Mouse (Mus musculus) liver, embryonic 15.5 days (tissue): ENCODE measurements around the gene Casc3. TPM values are rescaled to one million over a fixed set of nuclear protein-coding genes. Genes with fewer than 3 reads are reported as not detected.

ENCODE experiments used
- ATAC-seq: fragments of 200-750 bp; cut with Nextera tagmentation; 2 replicates; pipeline ENCODE4 v1.8.0; 2017; ENCODE audit warnings: moderate number of reproducible peaks, mild to moderate bottlenecking, moderate library complexity; ENCODE audit not compliant: insufficient read depth
- H3K27ac ChIP-seq: fragments of 300-500 bp; sonication (generic); replicated peaks from 2 replicates; pipeline ENCODE4 v1.5.1; 2015; ENCODE audit warnings: mild to moderate bottlenecking, inconsistent platforms
- H3K27me3 ChIP-seq: fragments of 300-500 bp; sonication (generic); 2 replicates; pipeline ENCODE4 v1.6.1; 2015; ENCODE audit warnings: mild to moderate bottlenecking, inconsistent platforms
- H3K36me3 ChIP-seq: fragments of 300-500 bp; sonication (generic); replicated peaks from 2 replicates; pipeline ENCODE4 v1.6.1; 2015; ENCODE audit warnings: moderate library complexity, mild to moderate bottlenecking, inconsistent platforms
- H3K4me1 ChIP-seq: fragments of 300-500 bp; sonication (generic); replicated peaks from 2 replicates; pipeline ENCODE4 v1.6.1; 2015; ENCODE audit warnings: inconsistent platforms
- H3K4me2 ChIP-seq: fragments of 300-500 bp; sonication (generic); 2 replicates; pipeline ENCODE4 v1.6.1; 2015; ENCODE audit warnings: moderate library complexity, mild to moderate bottlenecking, inconsistent platforms
- H3K4me3 ChIP-seq: fragments of 300-500 bp; sonication (generic); replicated peaks from 2 replicates; pipeline ENCODE4 v1.5.1; 2015; ENCODE audit warnings: mild to moderate bottlenecking, inconsistent platforms
- H3K9ac ChIP-seq: fragments of 300-500 bp; sonication (generic); 2 replicates; pipeline ENCODE4 v1.6.1; 2015; ENCODE audit warnings: moderate library complexity, mild to moderate bottlenecking, inconsistent platforms
- H3K9me3 ChIP-seq: fragments of 300-500 bp; sonication (generic); replicated peaks from 2 replicates; pipeline ENCODE4 v1.6.1; 2016; ENCODE audit warnings: inconsistent platforms
- WGBS: fragments of 180-500 bp; shearing (Covaris S2); methylation state at CpG from one replicate; pipeline ENCODE4 v1.1.7; 2015; ENCODE audit warnings: mixed read lengths; ENCODE audit not compliant: insufficient replicate concordance; 5-methylcytosine and 5-hydroxymethylcytosine counted together
- polyA plus RNA-seq: library from polyadenylated mRNA; unstranded; fragments of >200 nt; fragmentation: Nextera tagmentation; extraction: Ambion mirVana; gene quantifications from 2 replicates; pipeline ENCODE4 v1.2.1, GENCODE M21; 2015

The Casc3 gene
- polyA plus RNA-seq, 1 experiment from 2014 or later: 14.4 TPM

DNA sequence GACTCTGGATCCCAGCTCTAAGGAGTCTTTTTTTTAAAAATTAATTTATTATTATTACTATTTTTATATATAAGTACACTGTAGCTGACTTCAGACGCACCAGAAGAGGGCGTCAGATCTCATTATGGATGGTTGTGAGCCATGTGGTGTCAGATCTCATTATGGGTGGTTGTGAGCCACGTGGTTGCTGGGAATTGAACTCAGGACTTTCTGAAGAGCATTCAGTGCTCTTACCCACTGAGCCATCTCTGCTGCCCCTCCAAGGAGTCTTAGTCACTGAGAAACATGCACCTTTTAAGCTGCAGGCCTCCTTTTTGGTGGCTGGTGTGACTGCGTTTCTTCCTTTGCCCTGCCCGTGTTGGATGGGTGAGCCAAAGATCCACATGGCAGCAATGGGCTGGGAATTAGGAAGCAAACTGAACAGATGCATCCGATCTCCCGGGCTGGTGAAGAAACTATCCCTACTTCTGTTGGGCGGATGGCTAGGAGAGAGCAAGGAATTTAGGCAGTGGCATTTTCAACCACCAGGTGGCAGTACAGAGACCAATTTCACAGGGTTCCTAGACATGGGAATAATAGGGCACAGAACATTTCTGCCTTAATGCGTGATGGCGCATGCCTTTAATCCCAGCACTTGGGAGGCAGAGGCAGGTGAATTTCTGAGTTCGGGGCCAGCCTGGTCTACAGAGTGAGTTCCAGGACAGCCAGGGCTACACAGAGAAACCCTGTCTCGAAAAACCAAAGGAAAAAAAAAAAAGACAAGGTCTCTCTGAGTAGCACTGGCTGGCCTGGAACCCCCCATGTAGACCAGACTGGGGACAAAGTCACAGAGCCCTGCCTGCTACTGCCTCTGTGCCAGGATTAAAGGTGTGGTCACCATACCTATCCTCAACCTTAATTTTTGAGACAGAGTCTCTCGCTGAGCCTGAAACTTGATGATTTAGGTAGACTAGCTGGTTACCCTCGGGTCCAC, 54.3 kb downstream of the Casc3 start:
- H3K4me1 ChIP-seq: peaks cover 19% of the 10 kb centered on the region
- no peak overlapping the region; the same call in 1 of the 2 replicates for H3K27ac ChIP-seq
- H3K36me3 ChIP-seq: no peaks in the 10 kb centered on the region
- H3K4me3 ChIP-seq: 0 out of 2 replicates have a peak overlapping the region, but pooled peaks have one; percentile 4
- H3K9ac ChIP-seq: no peak overlapping the region
- 26% methylated on average over 14 of the region's 14 CpGs for WGBS
- H3K9me3 ChIP-seq: no peaks in the 10 kb centered on the region
- peak overlapping the region; percentile 47 for H3K4me2 ChIP-seq
- 0 out of 2 replicates have a peak, but pooled peaks cover 4% of the 10 kb centered on the region for H3K27me3 ChIP-seq
- ATAC-seq: peak; percentile 51

DNA sequence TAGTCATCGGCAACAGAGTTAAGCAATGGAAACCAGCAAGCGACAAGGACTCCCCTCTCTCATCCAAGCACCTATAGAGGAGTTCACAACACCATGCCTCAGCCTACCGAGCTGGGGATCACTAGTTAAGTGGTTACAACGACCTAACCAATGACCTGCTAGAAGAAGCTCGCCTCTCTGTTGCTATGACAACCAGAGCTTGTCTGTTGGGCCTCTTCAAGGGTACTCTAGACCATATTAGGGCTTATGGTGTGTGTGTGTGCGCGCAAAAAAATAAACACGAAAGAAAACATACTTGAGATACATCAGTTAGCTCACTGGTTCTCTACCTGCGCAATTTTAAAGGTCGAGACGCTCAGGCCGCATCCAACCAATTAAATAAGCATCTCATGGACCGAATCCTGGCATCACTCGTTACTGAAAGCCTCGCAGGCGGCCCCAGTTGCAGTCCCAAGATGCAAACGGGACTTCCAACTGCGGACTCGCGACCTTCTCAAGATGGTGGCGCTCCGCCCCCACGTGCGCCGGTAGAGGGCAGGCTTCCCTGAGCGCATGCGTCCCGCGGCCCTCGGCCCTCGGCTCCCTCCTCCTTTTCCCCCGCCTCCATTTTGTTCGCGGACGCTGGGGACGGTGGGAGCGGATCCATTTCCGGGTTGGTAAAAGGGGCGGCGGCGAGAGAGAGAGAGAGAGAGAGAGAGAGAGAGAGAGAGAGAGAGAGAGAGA, 58.5 kb downstream of the Casc3 start, which contains the start of gene Wipf2:
Wipf2 (plus strand) TSS at position 611 of the 723 bp plus-strand sequence.
- H3K4me3 ChIP-seq: peak within 1 kb of the TSS; percentile 87
- 7% methylated on average over 38 of the region's 41 CpGs for WGBS
- peak within 1 kb of the TSS; percentile 87 for H3K9ac ChIP-seq
- H3K27ac ChIP-seq: peak within 1 kb of the TSS; percentile 78
- no peaks in the 10 kb centered on the region for H3K9me3 ChIP-seq
- 0 out of 2 replicates have a peak, but pooled peaks cover 4% of the 10 kb centered on the region for H3K27me3 ChIP-seq
- peak; percentile 87 for ATAC-seq
- H3K36me3 ChIP-seq: peaks cover 19% of the 10 kb centered on the region
- H3K4me2 ChIP-seq: peak within 1 kb of the TSS; percentile 78
- H3K4me1 ChIP-seq: peaks cover 30% of the 10 kb centered on the region

DNA sequence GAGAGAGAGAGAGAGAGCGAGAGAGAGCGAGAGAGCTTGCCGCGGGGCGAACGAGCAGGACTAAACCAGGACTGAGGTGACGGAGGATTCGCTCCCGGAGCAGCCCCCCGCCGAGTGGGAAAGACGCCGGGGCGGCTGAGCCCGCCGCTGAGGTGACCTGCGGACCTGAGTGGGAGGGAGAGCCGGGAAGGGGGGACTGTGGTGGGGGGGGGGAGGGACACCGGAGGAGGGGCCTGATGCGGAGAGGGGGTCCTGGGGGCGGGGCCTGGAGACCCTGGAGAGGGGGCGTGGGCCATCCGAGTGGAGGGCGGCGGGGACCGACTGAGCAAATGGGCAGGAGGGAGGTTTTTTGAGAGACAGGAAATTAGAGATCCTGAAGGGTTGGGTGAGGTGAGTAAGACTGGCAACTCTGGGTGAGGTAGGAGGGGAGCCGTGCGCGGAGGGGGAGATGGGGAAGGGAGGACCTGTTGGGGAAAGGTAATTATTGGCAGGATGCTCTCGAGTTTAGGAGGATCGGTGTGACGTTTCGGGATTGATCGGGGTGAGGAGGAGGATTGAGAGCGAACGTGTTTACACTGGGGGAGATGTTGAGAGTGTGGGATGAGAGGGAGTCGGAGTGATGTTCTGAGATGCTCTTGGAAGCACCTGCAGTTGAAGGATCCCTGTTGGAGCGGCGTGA, 59.2 kb downstream of the Casc3 start:
- Histone ChIP-seq H3K27me3 (0 out of 2 replicates have a peak, but pooled peaks cover 4% of the 10 kb centered on the region), H3K4me3 (peak overlapping the region; percentile 87), H3K4me1 (peaks cover 27% of the 10 kb centered on the region), H3K36me3 (peaks cover 26% of the 10 kb centered on the region), H3K27ac (peak overlapping the region; percentile 78), H3K9ac (peak overlapping the region; percentile 87), H3K9me3 (no peaks in the 10 kb centered on the region), H3K4me2 (peak overlapping the region; percentile 78)
- under 1% methylated on average over 39 of the region's 39 CpGs for WGBS
- ATAC-seq: peak; percentile 55

DNA sequence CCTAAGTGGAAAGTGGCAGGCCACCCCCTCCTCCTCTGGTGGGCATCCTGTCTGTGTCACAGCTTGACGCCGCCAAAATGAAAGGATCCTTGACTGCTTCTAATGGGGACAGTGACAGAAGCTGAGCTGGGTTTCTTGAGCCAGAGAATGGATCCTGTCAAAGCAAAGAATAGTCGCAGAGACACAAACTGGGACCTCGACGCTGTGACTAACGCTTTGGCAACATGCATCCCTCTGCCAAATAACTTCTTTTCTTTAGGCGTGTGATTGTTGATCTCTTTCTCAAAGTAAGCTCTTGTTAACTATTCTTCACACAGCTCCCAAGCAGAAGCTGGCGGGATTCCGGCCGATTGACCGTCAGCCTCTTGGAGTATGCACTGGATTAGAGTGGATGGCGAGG, 62.6 kb downstream of the Casc3 start:
- Histone ChIP-seq H3K27me3 (no peaks in the 10 kb centered on the region), H3K4me1 (peaks cover 22% of the 10 kb centered on the region), H3K4me2 (no peak overlapping the region), H3K9me3 (no peaks in the 10 kb centered on the region), H3K36me3 (peaks cover 49% of the 10 kb centered on the region), H3K9ac (no peak overlapping the region), H3K4me3 (no peak overlapping the region), H3K27ac (no peak overlapping the region)
- no peak for ATAC-seq
- 87% methylated on average over 12 of the region's 12 CpGs for WGBS

DNA sequence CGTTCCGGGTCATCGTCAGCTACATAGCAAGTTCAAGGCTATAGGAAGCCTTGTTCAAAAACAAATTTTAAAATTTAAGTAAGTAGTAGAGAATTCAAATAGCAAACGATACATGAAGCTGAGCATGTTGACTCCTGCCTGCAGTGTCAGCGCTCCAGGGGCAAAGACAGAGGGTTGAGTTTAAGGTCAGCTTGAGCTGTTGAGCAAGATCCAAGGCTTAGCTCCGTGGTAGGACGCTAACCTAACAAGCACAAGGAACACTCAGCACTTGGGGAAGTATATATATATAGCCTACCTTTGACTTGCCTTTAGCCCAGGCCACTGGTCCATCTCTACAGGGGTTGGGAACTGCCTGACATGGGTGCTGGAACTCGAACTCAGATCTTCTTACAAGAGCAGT, 65.2 kb downstream of the Casc3 start:
- no peak for ATAC-seq
- no peak overlapping the region for H3K27ac ChIP-seq
- peaks cover 56% of the 10 kb centered on the region for H3K36me3 ChIP-seq
- no peaks in the 10 kb centered on the region for H3K9me3 ChIP-seq
- 80% methylated on average over 8 of the region's 8 CpGs for WGBS
- no peak overlapping the region for H3K4me2 ChIP-seq
- no peak overlapping the region for H3K4me3 ChIP-seq
- no peaks in the 10 kb centered on the region for H3K27me3 ChIP-seq
- peaks cover 14% of the 10 kb centered on the region for H3K4me1 ChIP-seq
- H3K9ac ChIP-seq: no peak overlapping the region

DNA sequence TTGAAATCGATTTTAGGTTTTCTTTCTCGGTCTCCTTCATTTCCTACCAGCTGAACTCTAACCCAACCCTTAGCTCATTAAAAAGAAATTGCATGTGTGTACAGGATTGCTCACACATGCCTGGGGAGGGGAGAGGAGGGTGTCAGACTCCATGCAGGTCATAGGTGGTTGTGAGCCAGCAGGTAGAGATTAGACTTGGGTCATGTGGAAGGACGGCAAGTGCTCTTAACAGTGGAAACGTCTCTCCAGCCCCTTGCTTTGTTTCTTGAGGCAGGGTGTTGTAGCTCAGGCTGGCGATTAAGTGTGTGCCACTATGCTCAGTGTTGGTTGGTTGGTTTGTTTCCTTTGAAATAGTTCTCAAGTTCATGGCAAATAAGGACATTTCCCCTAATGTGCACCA, 66.1 kb downstream of the Casc3 start:
- Histone ChIP-seq H3K9ac (no peak overlapping the region), H3K27ac (no peak overlapping the region), H3K4me3 (no peak overlapping the region), H3K4me2 (no peak overlapping the region), H3K4me1 (peaks cover 19% of the 10 kb centered on the region), H3K27me3 (no peaks in the 10 kb centered on the region), H3K9me3 (no peaks in the 10 kb centered on the region), H3K36me3 (peaks cover 56% of the 10 kb centered on the region)
- no peak for ATAC-seq
- 70% methylated on average over 5 of the region's 5 CpGs for WGBS

DNA sequence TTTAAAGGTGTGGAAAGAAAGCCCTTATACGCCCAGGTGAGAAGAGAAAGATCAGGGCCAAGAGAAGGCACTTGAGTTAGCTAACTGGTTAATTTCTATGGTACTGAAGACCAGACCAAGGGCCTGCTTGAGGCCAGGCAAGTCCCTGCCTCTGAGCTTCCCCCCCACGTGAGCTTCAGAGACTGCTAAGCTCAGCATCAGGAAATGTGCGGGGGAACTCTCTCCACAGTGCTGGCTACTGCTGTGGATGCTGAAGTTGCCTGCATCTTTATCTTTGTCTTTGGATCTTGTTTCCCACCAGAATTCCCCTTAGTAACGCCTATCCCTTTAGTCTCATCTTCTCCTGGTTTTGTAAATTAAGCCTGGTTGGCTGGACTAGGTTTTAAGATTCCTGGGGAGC, 66.7 kb downstream of the Casc3 start:
- Histone ChIP-seq H3K27ac (no peak overlapping the region), H3K27me3 (no peaks in the 10 kb centered on the region), H3K9me3 (no peaks in the 10 kb centered on the region), H3K9ac (no peak overlapping the region), H3K36me3 (peaks cover 55% of the 10 kb centered on the region), H3K4me1 (peaks cover 19% of the 10 kb centered on the region), H3K4me2 (no peak overlapping the region), H3K4me3 (no peak overlapping the region)
- 66% methylated on average over 4 of the region's 4 CpGs for WGBS
- ATAC-seq: no peak

DNA sequence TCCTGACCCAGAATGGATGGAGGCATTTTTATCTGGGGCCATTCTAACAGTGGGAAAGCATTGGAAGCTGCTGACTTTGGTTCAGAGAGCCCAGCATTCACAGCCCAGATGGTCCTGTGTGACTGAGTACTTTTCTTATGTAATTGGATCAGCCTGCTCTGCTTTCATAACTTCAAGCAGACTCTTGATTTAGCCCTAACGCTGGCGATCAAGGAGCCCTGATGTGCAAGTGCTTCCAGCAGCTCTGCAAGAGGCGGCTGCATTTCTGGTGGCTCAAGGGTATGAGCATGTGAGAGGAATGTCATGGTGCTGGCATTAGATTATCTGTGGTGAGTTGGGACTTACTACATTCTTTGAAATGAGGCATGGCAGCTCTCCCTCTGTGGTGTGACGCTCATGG, 67.3 kb downstream of the Casc3 start:
- peaks cover 48% of the 10 kb centered on the region for H3K36me3 ChIP-seq
- H3K27ac ChIP-seq: no peak overlapping the region
- H3K9ac ChIP-seq: no peak overlapping the region
- H3K4me2 ChIP-seq: no peak overlapping the region
- H3K4me3 ChIP-seq: no peak overlapping the region
- WGBS: 85% methylated on average over 4 of the region's 4 CpGs
- no peak for ATAC-seq
- H3K9me3 ChIP-seq: no peaks in the 10 kb centered on the region
- H3K27me3 ChIP-seq: no peaks in the 10 kb centered on the region
- peaks cover 25% of the 10 kb centered on the region for H3K4me1 ChIP-seq

DNA sequence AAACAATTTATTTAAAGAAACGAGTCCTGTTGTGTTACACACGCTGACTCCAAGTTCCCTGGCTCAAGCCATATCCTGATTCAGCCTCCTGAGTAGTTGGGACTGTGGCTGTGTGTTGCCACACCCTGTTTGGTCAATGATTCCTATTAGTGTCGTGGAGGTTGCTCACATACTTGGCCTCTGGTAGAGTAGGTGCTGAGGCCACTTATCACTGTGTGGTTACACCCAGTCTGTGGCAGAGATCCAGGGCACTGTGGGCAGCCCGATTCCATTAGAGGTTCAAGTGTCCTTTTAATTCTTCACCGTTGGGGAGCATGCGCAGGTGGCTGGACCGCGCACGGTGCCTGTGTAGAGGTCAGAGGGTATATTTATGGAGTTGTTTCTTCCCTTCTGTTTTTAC, 69.2 kb downstream of the Casc3 start:
- ATAC-seq: peak; percentile 64
- Histone ChIP-seq H3K36me3 (peaks cover 30% of the 10 kb centered on the region), H3K27ac (no peak overlapping the region), H3K4me3 (no peak overlapping the region), H3K4me1 (peaks cover 25% of the 10 kb centered on the region), H3K9ac (no peak overlapping the region), H3K27me3 (no peaks in the 10 kb centered on the region), H3K9me3 (no peaks in the 10 kb centered on the region), H3K4me2 (no peak overlapping the region)
- 65% methylated on average over 9 of the region's 9 CpGs for WGBS

DNA sequence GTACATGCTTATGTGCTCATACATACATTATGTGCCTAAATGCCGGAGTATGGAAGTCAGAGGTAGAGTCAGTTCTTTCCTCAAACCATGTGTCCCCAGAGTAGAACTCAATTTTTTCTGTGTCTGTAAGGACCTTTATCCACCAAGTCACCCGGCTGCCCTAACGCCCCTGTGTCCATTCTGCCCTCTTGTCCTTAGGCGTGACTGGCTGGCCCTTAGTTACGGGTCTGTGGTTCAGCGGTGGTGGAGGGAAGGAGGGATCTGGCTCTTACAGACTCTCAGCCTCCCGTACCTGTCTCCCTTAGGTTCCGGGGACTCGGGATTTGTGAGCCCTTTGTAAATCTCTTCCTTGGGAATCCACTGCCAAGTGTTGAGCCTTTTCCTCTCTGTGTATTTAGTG, 72.3 kb downstream of the Casc3 start:
- no peaks in the 10 kb centered on the region for H3K27me3 ChIP-seq
- H3K9ac ChIP-seq: no peak overlapping the region
- 82% methylated on average over 9 of the region's 9 CpGs for WGBS
- H3K9me3 ChIP-seq: no peaks in the 10 kb centered on the region
- no peak overlapping the region for H3K4me3 ChIP-seq
- no peak overlapping the region for H3K4me2 ChIP-seq
- peaks cover 25% of the 10 kb centered on the region for H3K4me1 ChIP-seq
- peaks cover 10% of the 10 kb centered on the region for H3K36me3 ChIP-seq
- no peak for ATAC-seq
- H3K27ac ChIP-seq: no peak overlapping the region
